Mouse (Mus musculus) forebrain, embryonic 15.5 days (tissue): ENCODE data around the gene Tmem170. TPM values are rescaled to one million over a fixed set of nuclear protein-coding genes. Genes with fewer than 3 reads are reported as not detected.
A peak's percentile ranks its signal among the peaks of the same experiment; 100 is the strongest.

Source experiments
- ATAC-seq: fragments of 200-750 bp; cut with Nextera tagmentation; replicated peaks from 2 replicates; pipeline ENCODE4 v1.8.0; 2017; ENCODE audit warnings: mild to moderate bottlenecking, moderate TSS enrichment, moderate library complexity
- H3K27ac ChIP-seq: fragments of 300-500 bp; sonication (generic); replicated peaks from 2 replicates; pipeline ENCODE4 v1.5.1; 2015; ENCODE audit warnings: mild to moderate bottlenecking, inconsistent platforms
- H3K27me3 ChIP-seq: fragments of 300-500 bp; sonication (generic); 2 replicates; pipeline ENCODE4 v1.6.1; 2015; ENCODE audit warnings: inconsistent platforms
- H3K36me3 ChIP-seq: fragments of 300-500 bp; sonication (generic); 2 replicates; pipeline ENCODE4 v1.6.1; 2015; ENCODE audit warnings: mild to moderate bottlenecking, inconsistent platforms
- H3K4me1 ChIP-seq: fragments of 300-500 bp; sonication (generic); 2 replicates; pipeline ENCODE4 v1.6.1; 2015; ENCODE audit warnings: inconsistent platforms
- H3K4me2 ChIP-seq: fragments of 300-500 bp; sonication (generic); replicated peaks from 2 replicates; pipeline ENCODE4 v1.6.1; 2015; ENCODE audit warnings: mild to moderate bottlenecking, inconsistent platforms
- H3K4me3 ChIP-seq: fragments of 300-500 bp; sonication (generic); 2 replicates; pipeline ENCODE4 v1.5.1; 2015; ENCODE audit warnings: mild to moderate bottlenecking, inconsistent platforms
- H3K9ac ChIP-seq: fragments of 300-500 bp; sonication (generic); replicated peaks from 2 replicates; pipeline ENCODE4 v1.6.1; 2015; ENCODE audit warnings: mild to moderate bottlenecking, inconsistent platforms
- H3K9me3 ChIP-seq: fragments of 300-500 bp; sonication (generic); 2 replicates; pipeline ENCODE4 v1.6.1; 2016; ENCODE audit warnings: inconsistent platforms
- WGBS: fragments of 180-500 bp; shearing (Covaris S2); methylation state at CpG from one replicate; pipeline ENCODE4 v1.1.7; 2015; ENCODE audit warnings: mixed read lengths; 5-methylcytosine and 5-hydroxymethylcytosine counted together
- polyA plus RNA-seq: library from polyadenylated mRNA; unstranded; fragments of >200 nt; fragmentation: Nextera tagmentation; extraction: Ambion mirVana; gene quantifications from 2 replicates; pipeline ENCODE4 v1.2.1, GENCODE M21; 2015

The Tmem170 gene
- polyA plus RNA-seq, result 4.2 and 4.3 TPM in 2 replicates

DNA sequence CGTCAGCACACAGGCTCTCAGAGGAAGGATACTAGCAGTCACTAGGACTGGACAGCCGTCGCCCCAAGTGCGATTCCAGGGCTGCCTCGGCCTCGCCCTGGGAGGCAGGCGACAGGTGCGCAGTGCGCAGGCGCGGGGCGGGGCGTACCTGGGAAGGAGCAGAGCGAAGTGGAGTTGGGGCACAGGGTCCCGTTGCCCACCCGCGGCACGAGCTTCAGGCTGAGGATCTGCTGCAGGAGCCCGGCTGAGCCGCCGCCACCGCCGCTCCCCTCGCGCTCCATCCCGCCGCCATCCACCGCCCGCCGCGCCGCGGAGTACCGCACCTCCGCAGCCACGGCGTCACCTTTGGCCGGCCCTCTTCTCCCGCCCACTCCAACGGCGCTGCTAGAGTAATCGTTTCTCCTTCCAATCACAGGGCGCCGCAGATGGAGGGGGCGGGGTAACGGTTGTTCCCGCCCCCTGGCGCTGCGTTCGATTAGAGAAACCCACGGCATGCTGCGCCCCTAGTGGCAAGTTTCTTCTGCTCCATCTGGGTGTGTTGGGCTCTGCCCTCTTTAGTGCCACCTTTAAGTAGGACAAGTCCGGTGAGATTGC lies at the start of gene Tmem170:
Tmem170 (minus strand) TSS at position 396 of the 594 bp plus-strand sequence.
- H3K36me3 ChIP-seq, result no peaks in the 10 kb centered on the region
- H3K27ac ChIP-seq, result peak within 1 kb of the TSS; percentile 76
- peaks cover 7% of the 10 kb centered on the region for H3K4me1 ChIP-seq
- peak within 1 kb of the TSS; percentile 83 for H3K4me3 ChIP-seq
- H3K9ac ChIP-seq, result peak within 1 kb of the TSS; percentile 64
- no peaks in the 10 kb centered on the region for H3K27me3 ChIP-seq
- peak; percentile 98 for ATAC-seq
- under 1% methylated on average over 49 of the region's 53 CpGs for WGBS
- H3K4me2 ChIP-seq, result peak within 1 kb of the TSS; percentile 66
- H3K9me3 ChIP-seq, result no peaks in the 10 kb centered on the region

GRCm38 (mm10) chr8:111924976-111925375 lies 48.4 kb upstream of the Tmem170 start:
- H3K27ac ChIP-seq, result no peak overlapping the region
- H3K4me1 ChIP-seq, result no peaks in the 10 kb centered on the region
- H3K9ac ChIP-seq, result no peak overlapping the region
- no peaks in the 10 kb centered on the region for H3K9me3 ChIP-seq
- H3K36me3 ChIP-seq, result no peaks in the 10 kb centered on the region
- H3K4me3 ChIP-seq, result no peak overlapping the region
- 90% methylated on average over 7 of the region's 7 CpGs for WGBS
- H3K27me3 ChIP-seq, result no peaks in the 10 kb centered on the region
- H3K4me2 ChIP-seq, result no peak overlapping the region
- ATAC-seq, result no peak

DNA sequence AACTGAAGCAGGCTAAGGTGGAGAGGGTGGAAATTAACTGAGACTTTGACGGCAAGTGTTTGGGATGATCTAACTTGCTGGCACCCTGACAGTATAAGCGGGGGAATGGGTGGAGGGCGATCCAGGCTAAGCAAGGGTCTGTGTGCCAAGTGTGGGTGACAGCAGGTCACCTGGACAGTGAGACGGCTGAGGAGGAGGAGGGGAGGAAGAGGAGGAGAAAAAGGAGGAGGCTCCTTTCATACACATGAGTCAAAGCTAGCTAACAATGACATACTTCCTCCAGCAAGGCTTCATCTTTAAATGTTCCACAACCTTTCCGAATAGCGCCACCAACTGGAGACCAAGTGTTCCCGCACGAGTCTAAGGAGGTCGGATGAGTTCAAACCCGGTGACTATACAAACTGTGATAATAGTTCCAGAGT lies 46.8 kb upstream of the Tmem170 start:
- no peak overlapping the region for H3K9ac ChIP-seq
- no peaks in the 10 kb centered on the region for H3K27me3 ChIP-seq
- H3K27ac ChIP-seq, result no peak overlapping the region
- 26% methylated on average over 10 of the region's 10 CpGs for WGBS
- no peaks in the 10 kb centered on the region for H3K9me3 ChIP-seq
- H3K4me2 ChIP-seq, result no peak overlapping the region
- H3K4me3 ChIP-seq, result no peak overlapping the region
- H3K36me3 ChIP-seq, result peaks cover 1% of the 10 kb centered on the region; the same call in 1 of the 2 replicates
- ATAC-seq, result no peak
- no peaks in the 10 kb centered on the region for H3K4me1 ChIP-seq

GRCm38 (mm10) chr8:111920971-111921370 lies 44.4 kb upstream of the Tmem170 start:
- H3K9ac ChIP-seq, result no peak overlapping the region
- no peaks in the 10 kb centered on the region for H3K9me3 ChIP-seq
- H3K4me3 ChIP-seq, result no peak overlapping the region
- no peak overlapping the region for H3K27ac ChIP-seq
- H3K36me3 ChIP-seq, result peaks cover 9% of the 10 kb centered on the region
- no peak overlapping the region for H3K4me2 ChIP-seq
- ATAC-seq, result no peak
- H3K4me1 ChIP-seq, result no peaks in the 10 kb centered on the region
- no peaks in the 10 kb centered on the region for H3K27me3 ChIP-seq
- 92% methylated on average over 4 of the region's 4 CpGs for WGBS

DNA sequence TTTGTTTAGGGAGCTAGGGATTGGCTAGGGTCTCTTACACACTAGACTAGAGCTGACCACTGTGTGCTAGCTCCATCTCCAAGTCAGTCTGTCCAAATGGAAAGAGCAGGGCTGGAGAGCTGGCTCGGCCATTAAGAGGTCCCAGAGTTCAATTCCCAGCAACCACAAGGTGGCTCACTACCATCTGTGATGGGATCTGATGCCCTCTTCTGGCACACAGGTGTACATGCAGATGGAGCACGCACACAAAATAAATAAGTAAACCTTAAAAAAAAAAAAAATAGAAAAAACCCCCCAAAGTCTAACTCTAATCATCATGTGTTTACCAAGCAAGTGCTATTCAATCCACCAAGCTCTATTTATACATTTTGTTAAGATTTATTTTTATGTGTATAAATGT lies 43.1 kb upstream of the Tmem170 start:
- no peak overlapping the region for H3K4me3 ChIP-seq
- no peak overlapping the region for H3K9ac ChIP-seq
- no peak overlapping the region for H3K27ac ChIP-seq
- whole genome bisulfite sequencing, result 94% methylated on average over 2 of the region's 2 CpGs
- H3K36me3 ChIP-seq, result peaks cover 12% of the 10 kb centered on the region
- no peak for ATAC-seq
- no peak overlapping the region for H3K4me2 ChIP-seq
- no peaks in the 10 kb centered on the region for H3K9me3 ChIP-seq
- H3K27me3 ChIP-seq, result no peaks in the 10 kb centered on the region
- no peaks in the 10 kb centered on the region for H3K4me1 ChIP-seq

DNA sequence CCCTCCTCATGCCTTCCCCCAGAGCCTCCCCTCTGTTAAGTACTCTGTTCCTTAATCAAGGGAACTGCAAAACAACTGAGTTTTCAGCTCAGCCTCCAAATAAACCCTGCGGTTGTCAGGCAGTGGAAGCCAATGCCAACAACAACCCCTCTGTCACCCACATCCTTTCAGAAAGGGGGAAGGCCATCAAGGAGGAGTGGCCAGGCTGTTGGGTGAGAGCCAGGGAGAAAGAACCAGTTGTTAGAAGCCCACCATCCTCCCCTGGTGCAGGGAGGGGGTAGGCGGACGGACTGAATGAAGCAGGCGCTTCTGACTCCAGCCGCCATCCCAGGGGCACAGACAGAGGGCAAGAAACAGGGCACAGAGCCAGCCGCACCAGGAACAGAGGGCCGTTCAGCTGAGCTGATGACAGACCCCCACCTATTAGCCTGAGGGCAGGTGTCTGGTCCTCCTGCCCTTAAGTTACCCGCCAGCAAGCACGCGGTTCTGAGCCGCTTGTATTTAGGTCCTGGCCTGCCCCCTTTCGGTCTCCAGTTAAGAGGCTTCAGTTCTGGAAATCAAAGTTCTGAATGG lies 36.4 kb upstream of the Tmem170 start:
- ATAC-seq, result peak; percentile 85
- H3K9me3 ChIP-seq, result no peaks in the 10 kb centered on the region
- H3K4me3 ChIP-seq, result no peak overlapping the region
- peaks cover 40% of the 10 kb centered on the region for H3K4me1 ChIP-seq
- no peak overlapping the region for H3K9ac ChIP-seq
- peaks cover 6% of the 10 kb centered on the region for H3K36me3 ChIP-seq
- 14% methylated on average over 12 of the region's 12 CpGs for WGBS
- H3K27me3 ChIP-seq, result 0 out of 2 replicates have a peak, but pooled peaks cover 4% of the 10 kb centered on the region
- peak overlapping the region; percentile 26 for H3K4me2 ChIP-seq
- peak overlapping the region; percentile 60 for H3K27ac ChIP-seq

DNA sequence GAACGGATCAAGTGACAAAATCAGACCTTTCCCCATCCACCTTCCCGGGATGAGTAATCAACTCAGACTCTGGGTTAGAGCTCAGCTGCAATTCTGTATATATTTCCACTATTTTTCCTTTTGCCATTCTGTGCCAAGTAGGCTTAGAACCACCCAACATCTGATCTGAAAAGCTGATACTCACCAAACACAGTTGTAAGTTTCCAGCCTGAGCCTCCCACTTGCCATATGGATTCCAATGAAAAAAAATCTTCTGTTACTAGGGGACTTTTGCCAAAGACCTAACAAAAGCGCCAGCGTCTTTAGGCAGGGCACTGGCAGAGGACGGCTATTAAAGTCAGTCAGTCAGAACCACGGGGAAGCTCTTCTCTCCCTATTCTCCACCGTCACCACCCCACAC lies 35.0 kb upstream of the Tmem170 start:
- 0 out of 2 replicates have a peak overlapping the region, but pooled peaks have one; percentile 2 for H3K27ac ChIP-seq
- no peaks in the 10 kb centered on the region for H3K9me3 ChIP-seq
- no peak for ATAC-seq
- 0 out of 2 replicates have a peak, but pooled peaks cover 3% of the 10 kb centered on the region for H3K36me3 ChIP-seq
- 30% methylated on average over 7 of the region's 7 CpGs for WGBS
- H3K4me2 ChIP-seq, result no peak overlapping the region
- H3K9ac ChIP-seq, result no peak overlapping the region
- H3K4me3 ChIP-seq, result no peak overlapping the region
- 0 out of 2 replicates have a peak, but pooled peaks cover 4% of the 10 kb centered on the region for H3K27me3 ChIP-seq
- peaks cover 40% of the 10 kb centered on the region for H3K4me1 ChIP-seq

DNA sequence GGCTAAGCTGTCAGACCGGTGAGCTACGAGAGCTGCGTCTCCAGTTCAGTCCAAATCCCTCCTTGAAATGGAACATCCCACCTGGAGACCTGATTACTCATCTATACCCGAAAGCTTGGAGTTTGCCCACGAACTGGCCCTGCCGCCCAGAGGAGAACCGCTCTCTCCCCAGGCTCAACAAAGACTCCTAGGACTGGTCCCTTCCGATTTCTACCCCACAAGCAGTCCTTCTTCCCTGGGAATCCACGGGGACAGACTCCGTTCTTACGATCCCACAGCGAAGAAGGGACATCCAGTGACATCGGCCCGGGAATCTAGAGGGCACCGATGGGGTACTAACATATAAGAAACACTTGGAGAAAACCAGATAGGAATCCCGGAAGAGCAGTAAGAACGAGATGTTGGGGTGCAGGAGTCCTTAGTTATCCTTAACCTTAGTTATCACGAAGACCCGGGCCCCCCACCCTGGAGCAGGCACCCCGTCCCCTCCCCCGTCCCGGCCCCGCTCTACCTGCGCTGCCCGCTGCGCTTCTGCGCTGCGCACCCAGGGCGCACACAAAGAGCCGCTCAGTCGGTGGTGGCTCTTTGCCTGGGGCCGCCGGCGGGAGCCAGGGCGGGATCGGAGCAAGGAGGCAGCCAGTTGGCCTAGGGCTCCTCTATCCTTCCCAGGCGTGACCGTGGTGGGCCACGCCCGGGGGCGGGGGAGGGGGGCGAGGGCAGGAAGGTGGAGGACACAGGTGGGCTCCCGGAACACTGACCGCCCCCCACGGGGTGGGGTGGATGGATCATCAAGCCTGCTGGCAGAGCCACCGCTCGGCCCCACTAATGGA lies 33.3 kb upstream of the Tmem170 start, which contains the start of gene Chst5:
Chst5 (minus strand) TSS at position 827 of the 830 bp plus-strand sequence.
- Histone ChIP-seq H3K36me3 (0 out of 2 replicates have a peak, but pooled peaks cover 2% of the 10 kb centered on the region), H3K4me3 (peak within 1 kb of the TSS; percentile 46), H3K4me1 (peaks cover 40% of the 10 kb centered on the region), H3K27ac (no peak within 1 kb of the TSS), H3K9ac (peak within 1 kb of the TSS; percentile 66), H3K27me3 (0 out of 2 replicates have a peak, but pooled peaks cover 4% of the 10 kb centered on the region), H3K9me3 (no peaks in the 10 kb centered on the region), H3K4me2 (peak within 1 kb of the TSS; percentile 86)
- ATAC-seq, result peak; percentile 33; the same call in 1 of the 2 replicates
- 3% methylated on average over 47 of the region's 47 CpGs for WGBS

DNA sequence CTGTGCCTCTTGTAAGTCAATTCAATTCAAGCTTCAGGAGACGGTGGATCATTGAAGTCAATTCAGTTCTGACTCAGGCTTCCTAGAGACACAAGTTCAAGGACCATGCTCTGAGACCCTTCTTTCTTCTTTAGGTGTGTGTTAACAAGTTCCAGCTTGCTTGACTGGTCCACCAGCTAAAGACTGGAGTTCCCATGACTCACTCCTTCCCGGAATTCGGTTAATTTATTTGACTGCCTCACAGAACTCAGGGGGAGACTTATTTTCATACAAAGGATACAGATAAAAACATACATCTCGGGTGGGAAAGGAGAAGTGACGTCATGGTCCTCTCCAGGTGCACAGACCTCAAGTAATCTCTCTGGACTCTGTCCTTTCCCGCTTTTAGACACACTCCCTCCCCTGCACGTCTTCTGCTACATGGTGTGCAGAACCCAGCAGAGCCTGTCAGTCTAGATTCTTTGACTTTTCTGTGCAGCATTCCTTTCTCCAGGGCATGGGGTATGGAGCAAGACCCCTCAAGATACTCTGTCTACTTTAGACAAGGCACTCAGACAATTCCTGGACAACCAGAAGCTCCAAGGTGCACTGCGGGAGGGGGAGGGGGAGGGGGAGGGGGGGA lies 29.1 kb upstream of the Tmem170 start:
- peaks cover 15% of the 10 kb centered on the region for H3K4me1 ChIP-seq
- no peak overlapping the region for H3K9ac ChIP-seq
- no peaks in the 10 kb centered on the region for H3K9me3 ChIP-seq
- H3K4me3 ChIP-seq, result no peak overlapping the region
- 0 out of 2 replicates have a peak, but pooled peaks cover 4% of the 10 kb centered on the region for H3K27me3 ChIP-seq
- ATAC-seq, result no peak
- no peaks in the 10 kb centered on the region for H3K36me3 ChIP-seq
- H3K4me2 ChIP-seq, result no peak overlapping the region
- 75% methylated on average over 7 of the region's 8 CpGs for WGBS
- H3K27ac ChIP-seq, result no peak overlapping the region

- no peak overlapping the region for H3K4me3 ChIP-seq
- ATAC-seq, result no peak
- 40% methylated on average over 5 of the region's 5 CpGs for WGBS
- H3K36me3 ChIP-seq, result no peaks in the 10 kb centered on the region
- H3K9ac ChIP-seq, result no peak overlapping the region
- H3K9me3 ChIP-seq, result no peaks in the 10 kb centered on the region
- no peak overlapping the region for H3K27ac ChIP-seq
- no peaks in the 10 kb centered on the region for H3K27me3 ChIP-seq
- H3K4me1 ChIP-seq, result no peaks in the 10 kb centered on the region
- H3K4me2 ChIP-seq, result no peak overlapping the region
Measured at GRCm38 (mm10) chr8:111902080-111902479, 25.5 kb upstream of the Tmem170 start.

- Histone ChIP-seq H3K36me3 (no peaks in the 10 kb centered on the region), H3K27me3 (no peaks in the 10 kb centered on the region), H3K4me1 (no peaks in the 10 kb centered on the region), H3K4me2 (no peak overlapping the region), H3K27ac (no peak overlapping the region), H3K4me3 (no peak overlapping the region), H3K9ac (no peak overlapping the region), H3K9me3 (no peaks in the 10 kb centered on the region)
- no peak for ATAC-seq
- WGBS, result 40% methylated on average over 10 of the region's 10 CpGs
Measured at GRCm38 (mm10) chr8:111898586-111898985, 22.0 kb upstream of the Tmem170 start.
